Mouse (Mus musculus): Measurements from ENCODE around the gene Ppa1. TPM values are rescaled to one million over a fixed set of nuclear protein-coding genes. Genes with fewer than 3 reads are reported as not detected.

Ppa1 gene
- polyA plus RNA-seq, 1 experiment from 2014 or later, result 196 TPM

GRCm38 (mm10) chr10:61717406-61718296 lies 69.3 kb downstream of the Ppa1 start:
- no peak overlapping the region for H3K9ac ChIP-seq (replicated peaks; ENCODE audit: low read depth, low read length)
- H3K4me3 ChIP-seq (ENCODE audit: low read depth, low read length), result no peak overlapping the region
- H3K36me3 ChIP-seq (ENCODE audit: control insufficient read depth, insufficient read depth, low read length), result no peaks in the 10 kb centered on the region
- no peaks in the 10 kb centered on the region for H3K27me3 ChIP-seq (ENCODE audit: control insufficient read depth, insufficient read depth, low read length)
- H3K9me3 ChIP-seq (ENCODE audit: control insufficient read depth, low read length), result no peaks in the 10 kb centered on the region
- WGBS, result 92% methylated on average over 12 of the region's 12 CpGs
- no peak overlapping the region for H3K27ac ChIP-seq (ENCODE audit: low read depth, low read length)
- no peak overlapping the region for H3K4me2 ChIP-seq (ENCODE audit: low read depth, low read length)
- 0 out of 2 replicates have a peak, but pooled peaks cover 3% of the 10 kb centered on the region for H3K4me1 ChIP-seq (ENCODE audit: control insufficient read depth, insufficient read depth, low read length)
- no peak for ATAC-seq (ENCODE audit: low read depth)

DNA sequence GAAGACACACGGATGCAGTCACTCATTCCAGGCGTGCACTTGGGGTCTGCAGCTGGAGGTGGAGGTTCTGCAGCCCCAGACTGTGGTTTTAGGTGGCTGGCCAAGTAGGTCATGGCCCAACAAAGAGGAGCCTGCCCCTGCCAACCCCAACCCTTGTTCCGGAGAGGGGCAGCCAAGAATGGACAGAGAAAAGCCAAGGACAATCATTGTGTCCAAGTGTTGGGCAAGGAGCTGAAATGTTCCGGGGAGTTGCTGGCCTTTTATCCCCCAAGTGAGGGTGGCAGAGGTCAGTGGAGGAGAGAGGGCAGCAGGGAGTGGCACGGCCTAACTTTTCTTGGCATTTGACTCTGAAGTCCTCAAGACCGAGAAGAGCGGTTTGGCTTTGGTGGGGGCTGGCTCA lies 72.0 kb downstream of the Ppa1 start:
- Histone ChIP-seq H3K4me2 (ENCODE audit: low read depth, low read length) (no peak overlapping the region), H3K27ac (ENCODE audit: low read depth, low read length) (no peak overlapping the region), H3K27me3 (ENCODE audit: control insufficient read depth, insufficient read depth, low read length) (no peaks in the 10 kb centered on the region), H3K4me3 (ENCODE audit: low read depth, low read length) (no peak overlapping the region), H3K4me1 (ENCODE audit: control insufficient read depth, insufficient read depth, low read length) (0 out of 2 replicates have a peak, but pooled peaks cover 3% of the 10 kb centered on the region), H3K9ac (replicated peaks; ENCODE audit: low read depth, low read length) (no peak overlapping the region), H3K9me3 (ENCODE audit: control insufficient read depth, low read length) (no peaks in the 10 kb centered on the region), H3K36me3 (ENCODE audit: control insufficient read depth, insufficient read depth, low read length) (no peaks in the 10 kb centered on the region)
- WGBS, result 91% methylated on average over 7 of the region's 7 CpGs
- no peak for ATAC-seq (ENCODE audit: low read depth)

GRCm38 (mm10) chr10:61722215-61722614 lies 73.9 kb downstream of the Ppa1 start:
- H3K9ac ChIP-seq (replicated peaks; ENCODE audit: low read depth, low read length), result no peak overlapping the region
- ATAC-seq (ENCODE audit: low read depth), result no peak
- H3K4me1 ChIP-seq (ENCODE audit: control insufficient read depth, insufficient read depth, low read length), result no peaks in the 10 kb centered on the region
- 88% methylated on average over 3 of the region's 3 CpGs for WGBS
- H3K27ac ChIP-seq (ENCODE audit: low read depth, low read length), result no peak overlapping the region
- no peaks in the 10 kb centered on the region for H3K36me3 ChIP-seq (ENCODE audit: control insufficient read depth, insufficient read depth, low read length)
- no peak overlapping the region for H3K4me3 ChIP-seq (ENCODE audit: low read depth, low read length)
- no peaks in the 10 kb centered on the region for H3K27me3 ChIP-seq (ENCODE audit: control insufficient read depth, insufficient read depth, low read length)
- no peaks in the 10 kb centered on the region for H3K9me3 ChIP-seq (ENCODE audit: control insufficient read depth, low read length)
- no peak overlapping the region for H3K4me2 ChIP-seq (ENCODE audit: low read depth, low read length)

DNA sequence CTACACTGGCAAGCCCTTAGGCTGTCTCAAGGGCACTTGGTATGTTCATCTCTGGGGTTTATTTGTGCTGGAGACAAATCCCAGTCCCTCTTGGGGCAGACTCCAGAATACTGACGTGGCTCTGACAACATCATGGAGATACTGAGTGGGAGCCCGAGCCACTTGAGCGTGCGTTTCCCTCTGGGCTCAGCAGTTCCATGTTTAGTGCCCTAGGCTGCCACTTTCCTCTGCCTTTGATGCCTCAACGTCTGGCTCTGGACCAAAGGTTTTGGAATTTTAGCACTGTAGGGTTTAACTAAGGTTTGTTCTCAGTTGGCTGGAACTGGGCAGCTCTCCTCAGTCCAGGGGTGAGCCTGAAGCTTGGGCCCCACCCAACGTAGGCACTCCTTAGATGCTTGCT lies 74.9 kb downstream of the Ppa1 start:
- Histone ChIP-seq H3K9ac (replicated peaks; ENCODE audit: low read depth, low read length) (no peak overlapping the region), H3K4me3 (ENCODE audit: low read depth, low read length) (no peak overlapping the region), H3K4me2 (ENCODE audit: low read depth, low read length) (no peak overlapping the region), H3K36me3 (ENCODE audit: control insufficient read depth, insufficient read depth, low read length) (no peaks in the 10 kb centered on the region), H3K4me1 (ENCODE audit: control insufficient read depth, insufficient read depth, low read length) (no peaks in the 10 kb centered on the region), H3K9me3 (ENCODE audit: control insufficient read depth, low read length) (no peaks in the 10 kb centered on the region), H3K27ac (ENCODE audit: low read depth, low read length) (no peak overlapping the region), H3K27me3 (ENCODE audit: control insufficient read depth, insufficient read depth, low read length) (no peaks in the 10 kb centered on the region)
- no peak for ATAC-seq (ENCODE audit: low read depth)
- 76% methylated on average over 6 of the region's 6 CpGs for WGBS

Other genes starting within 250 kb of the Ppa1 start
- gene Nodal, start 230.6 kb upstream of the Ppa1 start, polyA plus RNA-seq (2014; fragmentation: Nextera tagmentation; extraction: Ambion mirVana), result 0.12 and 0.13 TPM in 2 replicates
- 33.7 and 40.0 TPM in 2 replicates for gene Eif4ebp2, start 195.9 kb upstream of the Ppa1 start, polyA plus RNA-seq (2014; fragmentation: Nextera tagmentation; extraction: Ambion mirVana)
- 14.8 and 15.4 TPM in 2 replicates for gene Lrrc20, start 172.8 kb upstream of the Ppa1 start, polyA plus RNA-seq (2014; fragmentation: Nextera tagmentation; extraction: Ambion mirVana)
- gene Npffr1, start 53.1 kb upstream of the Ppa1 start, polyA plus RNA-seq (2014; fragmentation: Nextera tagmentation; extraction: Ambion mirVana), result 0.36 and 0.67 TPM in 2 replicates
- gene Sar1a, start 31.7 kb downstream of the Ppa1 start, polyA plus RNA-seq (2014; fragmentation: Nextera tagmentation; extraction: Ambion mirVana), result 185 and 218 TPM in 2 replicates
- 26.5 and 26.7 TPM in 2 replicates for gene Tysnd1, start 47.0 kb downstream of the Ppa1 start, polyA plus RNA-seq (2014; fragmentation: Nextera tagmentation; extraction: Ambion mirVana)
- 12.8 and 13.0 TPM in 2 replicates for gene Aifm2, start 66.7 kb downstream of the Ppa1 start, polyA plus RNA-seq (2014; fragmentation: Nextera tagmentation; extraction: Ambion mirVana)
- gene H2afy2, start 135.6 kb downstream of the Ppa1 start, polyA plus RNA-seq (2014; fragmentation: Nextera tagmentation; extraction: Ambion mirVana), result 203 and 238 TPM in 2 replicates